Mouse (Mus musculus) frontal cortex, postnatal 36 days (tissue): ENCODE results near the gene Gna15.

Source experiments
- DNase-seq, 2 experiments: peaks; one replicate each; pipeline ENCODE4 v3.0.0; 2022; ENCODE audit warnings: low spot score in 2 of 2

Gna15 gene

DNA sequence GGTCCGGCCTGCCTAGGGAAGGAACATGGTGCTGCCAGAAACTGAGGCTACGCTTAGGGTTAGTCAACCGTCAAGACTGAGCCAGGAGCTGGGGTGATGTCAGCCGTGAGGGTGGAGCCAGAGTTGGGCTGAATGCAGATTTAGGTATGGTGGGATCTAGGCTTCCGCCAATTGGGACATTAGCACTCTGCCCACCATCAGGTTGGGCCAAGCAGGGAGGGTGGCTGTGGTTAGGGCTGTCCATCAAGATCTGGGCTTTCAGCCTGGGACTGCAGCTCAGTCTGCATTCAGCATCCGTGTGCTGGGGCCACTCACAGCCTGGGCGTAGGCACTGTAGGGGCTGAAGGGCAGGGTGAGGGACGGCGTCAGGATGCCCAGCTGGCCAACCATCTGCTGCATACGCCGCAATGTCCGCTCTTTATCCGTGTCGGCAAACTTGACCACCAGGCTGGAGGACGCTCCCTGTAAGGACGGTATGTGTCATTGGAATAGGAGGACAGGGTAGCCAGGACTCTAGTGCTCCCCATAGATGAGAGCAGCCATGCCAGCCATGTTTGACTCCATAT, 56.3 kb downstream of the Gna15 start:
- DNase-seq: no peak

DNA sequence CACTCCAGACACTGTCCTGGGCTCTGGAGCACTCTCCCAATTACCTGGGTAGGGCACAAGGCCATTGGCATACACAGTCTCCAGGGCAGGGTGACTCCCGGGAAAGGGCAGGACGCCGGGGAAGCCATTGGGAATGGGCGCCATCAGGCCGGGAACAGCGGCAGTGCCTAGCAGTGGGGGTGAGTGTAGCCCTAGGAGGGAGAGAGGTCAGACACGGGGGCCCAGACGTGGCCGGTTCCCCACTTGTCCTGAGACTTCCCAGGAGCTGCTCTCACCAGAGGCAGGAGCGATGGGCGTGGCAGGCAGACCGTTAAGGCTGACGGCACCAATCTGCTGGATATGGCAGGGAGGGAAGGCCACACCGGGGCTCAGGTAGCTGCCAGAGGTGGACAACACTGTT, 57.1 kb downstream of the Gna15 start:
- DNase-seq: no peak

DNA sequence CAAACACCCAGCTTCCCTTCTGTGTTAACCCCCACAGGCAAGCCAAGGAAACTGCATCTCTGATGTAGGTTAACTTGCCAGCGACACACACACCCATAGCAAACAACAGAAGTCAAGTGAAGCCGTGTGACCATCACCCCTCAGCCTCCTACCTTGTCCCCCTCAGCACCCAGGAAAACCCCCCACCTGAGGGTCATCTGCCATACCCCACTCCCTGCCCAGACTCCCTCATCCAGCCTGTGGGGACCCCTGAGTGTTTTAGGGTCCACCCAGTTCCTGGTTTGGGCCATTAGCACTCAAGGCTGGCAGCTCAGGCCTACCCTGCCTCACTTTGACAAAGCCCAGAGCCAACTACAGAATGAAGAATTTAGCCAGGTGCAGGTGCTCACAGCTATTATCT, 58.0 kb downstream of the Gna15 start:
- DNase-seq: no peak

DNA sequence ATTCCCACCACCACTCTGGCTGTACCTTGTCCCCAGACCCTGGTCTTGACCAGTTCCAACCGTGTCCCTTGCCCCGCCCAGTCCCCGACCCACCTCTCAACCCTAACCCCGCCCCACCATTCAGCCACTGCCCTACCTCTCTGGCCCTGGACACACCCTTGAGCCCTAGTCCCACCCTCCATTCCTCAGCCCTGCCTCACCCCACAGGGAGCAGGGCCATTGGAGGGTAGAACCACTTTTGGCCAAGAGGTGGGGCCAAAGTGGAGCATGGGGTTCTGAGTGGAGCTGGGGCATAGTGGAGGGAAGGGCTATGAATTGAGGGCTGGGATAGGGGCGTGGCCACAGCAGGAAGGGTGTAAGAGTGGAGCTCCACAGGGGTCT, 58.8 kb downstream of the Gna15 start:
- no peak for DNase-seq

DNA sequence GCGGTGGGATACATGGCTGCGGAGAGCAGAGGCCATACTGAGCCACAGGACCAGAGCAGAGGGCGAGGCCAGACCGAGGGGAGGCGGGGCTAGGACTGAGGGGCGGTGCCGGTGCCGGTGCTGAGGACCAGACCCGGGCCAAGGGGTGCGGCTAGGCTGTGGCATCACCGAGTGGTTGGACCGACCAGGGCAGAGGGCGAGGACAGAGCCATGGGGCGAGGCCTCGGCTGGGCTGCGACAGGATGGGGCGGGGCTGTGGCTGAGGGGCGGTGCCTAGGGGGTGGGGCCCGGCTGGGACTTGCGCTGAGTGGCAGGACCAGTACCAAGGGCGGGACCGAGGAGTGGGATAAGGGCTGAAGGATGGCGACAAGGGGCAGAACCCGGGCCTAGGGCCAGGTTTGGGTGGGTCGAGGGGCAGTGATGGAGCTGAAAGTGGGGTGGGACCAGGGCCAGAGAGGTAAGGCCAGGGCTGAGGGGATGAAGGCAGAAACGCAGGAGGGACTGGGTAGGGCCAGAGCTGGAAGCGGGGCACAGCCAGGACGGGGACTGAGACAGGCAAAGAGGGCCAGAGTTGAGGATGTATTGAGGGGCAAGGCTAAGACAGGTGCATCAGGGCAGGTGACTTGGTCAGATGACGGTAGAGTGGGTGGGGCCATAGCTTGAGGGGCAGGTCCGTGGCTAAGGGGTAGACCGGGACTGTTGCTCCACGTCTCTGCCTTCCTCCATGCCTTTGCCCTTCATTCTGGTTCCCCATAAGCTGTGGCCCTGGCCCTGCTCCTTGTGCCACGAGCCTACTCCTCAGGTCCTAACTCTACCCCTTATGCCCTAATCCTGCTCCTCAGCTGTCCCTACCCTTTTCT, 59.4 kb downstream of the Gna15 start:
- DNase-seq: no peak

DNA sequence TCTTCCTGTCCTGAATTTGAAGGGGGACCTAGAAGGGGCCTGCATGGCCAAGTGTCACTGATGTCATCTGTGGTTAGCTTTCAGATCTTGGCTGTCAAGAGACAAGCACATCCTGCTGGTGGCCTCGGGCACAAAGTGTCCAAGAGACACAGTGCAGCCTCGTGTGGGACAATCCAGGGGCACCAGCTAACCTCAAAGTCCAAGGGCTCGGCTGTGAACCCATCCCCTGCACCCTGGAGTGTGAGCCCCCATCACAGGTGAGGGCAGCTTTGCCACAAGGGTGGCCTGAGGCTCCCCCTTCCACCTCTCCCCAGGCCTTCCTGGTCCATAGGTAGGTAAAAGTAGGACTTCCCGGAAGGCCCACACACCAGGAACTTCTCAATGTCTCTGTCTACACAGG, 60.5 kb downstream of the Gna15 start:
- DNase-seq: no peak

DNA sequence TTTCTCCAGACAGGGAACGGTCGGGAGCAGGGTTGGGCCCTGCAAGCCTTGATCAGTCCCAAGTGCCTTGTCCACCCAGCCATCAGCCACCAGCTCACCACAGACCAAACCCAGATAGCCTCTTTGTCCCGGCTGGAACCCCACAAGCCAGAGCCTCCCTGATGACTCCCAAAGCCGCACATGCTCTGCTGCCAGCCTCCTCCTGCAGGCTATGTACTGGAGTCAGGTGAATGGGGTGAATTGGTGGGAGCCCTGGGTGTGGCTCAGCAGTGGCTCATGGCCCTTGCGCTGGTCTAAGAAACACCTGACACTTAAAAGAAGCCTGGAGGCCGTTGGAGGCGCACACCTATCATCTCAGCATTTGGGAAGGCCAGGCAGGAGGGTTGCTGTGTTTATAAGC, 61.1 kb downstream of the Gna15 start:
- no peak for DNase-seq

DNA sequence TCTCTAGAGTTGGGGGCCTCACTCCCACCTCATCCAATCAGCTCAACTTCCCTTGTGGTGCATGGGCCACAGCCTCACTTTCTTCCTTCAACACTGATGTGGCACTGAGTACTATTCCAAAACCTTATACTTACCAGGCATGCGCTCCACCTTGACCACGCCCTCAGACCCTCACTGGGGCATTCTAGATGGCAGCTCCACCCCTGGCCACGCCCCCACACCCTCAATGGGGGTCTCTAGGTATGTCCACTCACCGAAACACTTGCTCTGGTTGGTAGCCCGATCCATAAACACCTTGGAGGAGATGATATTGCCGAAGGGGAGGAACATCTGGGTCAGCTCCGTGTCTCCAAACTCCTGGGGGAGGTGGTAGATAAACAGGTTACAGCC, 61.6 kb downstream of the Gna15 start:
- DNase-seq: no peak

DNA sequence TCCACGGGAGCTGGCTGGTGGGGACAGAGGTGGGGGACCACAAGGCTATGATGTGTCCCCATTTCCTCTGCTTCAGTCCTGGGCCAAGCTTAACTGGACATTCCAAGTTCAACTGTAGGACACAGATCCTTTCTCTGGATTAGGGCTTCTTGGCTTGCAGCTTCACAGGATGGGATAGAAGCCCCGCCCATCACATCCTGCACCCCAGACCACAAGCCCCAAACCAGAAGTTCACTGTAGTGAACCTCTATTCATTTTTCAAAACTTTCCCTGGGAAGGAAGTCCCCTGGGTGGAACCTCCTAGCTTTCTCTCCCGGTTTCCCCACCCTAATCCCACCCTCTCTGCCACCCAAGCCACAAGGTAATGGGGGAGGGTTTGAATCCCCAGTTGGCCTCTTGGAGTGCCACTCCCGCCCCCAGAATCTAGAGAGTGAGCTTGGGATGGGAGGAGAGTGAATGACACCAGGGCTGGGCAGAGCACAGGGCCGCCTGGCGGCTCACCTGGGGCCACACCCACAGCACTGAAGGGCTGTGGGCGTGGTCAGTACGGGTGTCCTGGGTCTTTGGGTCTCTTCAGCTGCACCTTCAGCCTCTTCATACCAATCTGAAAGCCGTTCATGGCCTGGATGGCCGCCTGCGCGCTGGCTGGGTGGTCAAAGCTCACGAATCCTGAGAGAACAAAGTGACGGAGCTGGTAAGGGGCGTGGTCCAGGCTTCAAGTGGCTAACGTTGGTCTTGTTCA, 62.2 kb downstream of the Gna15 start:
- DNase-seq: no peak

DNA sequence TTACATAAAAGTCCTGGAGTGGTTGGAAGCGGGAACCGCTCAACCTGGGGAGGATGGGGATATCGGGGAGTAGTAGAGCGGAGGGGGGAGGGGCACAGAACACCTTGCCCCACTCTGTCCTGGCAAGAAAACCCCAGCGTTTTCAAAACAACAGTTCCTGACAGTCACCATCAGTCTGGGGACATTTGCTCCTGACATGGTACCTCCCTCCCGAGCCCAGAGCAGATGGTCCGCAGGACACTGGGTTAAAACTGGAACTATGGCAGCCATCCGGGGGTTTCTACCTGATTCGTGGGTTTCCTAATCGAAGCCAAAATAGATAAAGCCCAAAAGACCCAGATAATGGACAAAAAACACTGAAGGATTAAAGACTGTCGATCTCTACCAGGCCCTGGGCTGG, 63.1 kb downstream of the Gna15 start:
- no peak for DNase-seq

DNA sequence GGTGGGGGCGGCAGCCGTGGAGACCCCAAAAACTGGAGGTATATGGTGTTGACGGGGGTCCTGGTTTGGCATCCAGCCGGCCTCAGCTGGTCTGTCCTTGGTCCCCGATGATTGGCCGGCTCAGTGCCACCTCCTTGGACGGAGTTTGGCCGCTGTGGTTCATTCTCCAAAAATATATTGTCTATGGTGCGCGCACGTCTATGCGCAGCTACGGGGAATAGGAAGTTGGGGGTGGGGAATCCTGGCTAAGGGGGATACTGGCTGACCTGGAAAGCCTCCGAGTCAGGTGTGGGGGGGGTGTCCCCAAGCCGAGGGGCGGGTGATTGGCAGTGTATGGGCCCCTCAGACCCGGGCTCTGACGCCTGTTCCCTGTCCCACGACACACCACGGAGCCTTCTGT, 63.6 kb downstream of the Gna15 start:
- no peak for DNase-seq

DNA sequence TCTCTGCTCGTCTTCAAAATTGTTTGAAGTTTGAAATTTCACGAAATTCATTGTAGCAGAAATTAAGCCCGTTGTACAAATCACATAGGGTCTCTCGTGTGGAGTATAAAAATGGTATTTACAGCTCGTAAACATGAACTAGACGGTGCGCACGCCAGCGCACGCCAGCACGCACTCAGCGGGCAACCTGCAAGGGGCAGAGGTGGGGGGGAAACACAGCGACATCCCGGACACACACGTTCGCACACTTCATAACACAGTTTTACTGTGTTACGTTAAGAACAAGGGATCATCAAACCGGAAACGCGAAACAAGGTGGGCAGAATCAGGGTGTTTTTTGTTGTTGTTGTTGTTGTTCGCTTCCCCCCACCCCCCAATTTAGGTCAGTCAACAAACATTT, 64.6 kb downstream of the Gna15 start:
- DNase-seq: no peak

DNA sequence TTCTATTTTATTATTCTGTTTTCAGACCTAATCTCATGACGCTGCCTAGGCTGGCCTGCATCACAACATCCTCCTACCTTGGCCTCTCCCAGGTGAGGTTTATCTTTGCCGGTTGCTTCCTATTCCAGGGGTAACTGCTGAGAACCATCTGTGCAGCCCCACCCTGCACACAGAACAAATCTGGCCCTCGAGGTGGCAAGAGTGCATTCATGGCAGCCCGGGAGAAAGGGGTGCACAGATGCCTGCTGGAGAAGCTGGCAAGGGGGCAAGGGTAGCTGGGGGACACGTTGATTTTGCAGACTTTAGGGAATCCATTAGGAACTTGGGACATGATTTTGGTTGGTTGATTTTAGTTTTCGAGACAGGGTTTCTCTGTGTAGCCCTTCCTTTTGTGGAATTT, 65.8 kb downstream of the Gna15 start:
- DNase-seq: no peak

DNA sequence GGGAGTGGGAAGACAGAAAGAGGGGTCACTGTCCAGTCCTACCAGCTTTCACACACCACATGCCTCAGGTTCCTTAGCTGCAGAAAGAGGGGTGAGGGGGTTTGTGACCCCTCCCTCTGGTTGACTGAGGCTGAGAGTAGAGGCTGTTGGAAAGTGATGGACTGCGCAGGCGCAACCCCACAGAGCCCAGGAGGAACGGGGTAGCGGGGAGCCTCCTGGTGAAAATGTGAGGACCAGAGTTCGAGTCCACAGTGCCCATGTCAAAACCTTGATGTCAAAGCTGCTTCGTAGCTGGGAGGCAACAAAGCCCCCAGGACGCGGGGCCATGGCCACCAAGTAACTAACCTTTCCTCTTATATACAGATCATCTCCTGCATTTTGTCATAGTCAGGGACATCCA, 66.4 kb downstream of the Gna15 start:
- peak in 1 of 2 experiments; percentile 4 for DNase-seq

DNA sequence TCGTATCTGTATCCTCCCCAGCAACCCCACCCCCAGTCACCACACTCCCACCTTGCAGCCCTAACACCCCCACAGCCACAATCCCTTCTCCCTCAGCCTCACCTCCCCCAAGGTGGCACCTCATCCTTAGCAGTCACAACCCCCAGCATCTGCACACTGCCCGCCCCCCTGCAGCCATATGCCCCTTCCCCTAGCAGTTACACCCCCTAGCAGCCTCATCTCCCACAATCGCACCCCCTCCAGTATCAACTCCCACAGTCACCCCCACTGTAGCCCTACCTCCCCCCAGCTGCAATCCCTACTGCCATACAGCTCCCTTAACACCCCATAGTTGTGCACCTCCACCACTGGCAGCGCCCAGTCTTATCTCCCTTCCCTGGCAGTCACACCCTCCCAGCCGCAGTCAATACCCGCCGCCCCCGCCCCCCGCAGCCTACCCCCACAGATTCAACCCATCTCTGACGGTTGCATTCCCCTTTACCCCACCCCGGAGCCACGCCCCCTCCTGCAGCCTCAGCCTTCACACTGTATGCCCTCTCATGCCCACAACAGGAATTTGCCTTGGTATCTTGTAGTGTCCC, 67.0 kb downstream of the Gna15 start:
- no peak for DNase-seq

DNA sequence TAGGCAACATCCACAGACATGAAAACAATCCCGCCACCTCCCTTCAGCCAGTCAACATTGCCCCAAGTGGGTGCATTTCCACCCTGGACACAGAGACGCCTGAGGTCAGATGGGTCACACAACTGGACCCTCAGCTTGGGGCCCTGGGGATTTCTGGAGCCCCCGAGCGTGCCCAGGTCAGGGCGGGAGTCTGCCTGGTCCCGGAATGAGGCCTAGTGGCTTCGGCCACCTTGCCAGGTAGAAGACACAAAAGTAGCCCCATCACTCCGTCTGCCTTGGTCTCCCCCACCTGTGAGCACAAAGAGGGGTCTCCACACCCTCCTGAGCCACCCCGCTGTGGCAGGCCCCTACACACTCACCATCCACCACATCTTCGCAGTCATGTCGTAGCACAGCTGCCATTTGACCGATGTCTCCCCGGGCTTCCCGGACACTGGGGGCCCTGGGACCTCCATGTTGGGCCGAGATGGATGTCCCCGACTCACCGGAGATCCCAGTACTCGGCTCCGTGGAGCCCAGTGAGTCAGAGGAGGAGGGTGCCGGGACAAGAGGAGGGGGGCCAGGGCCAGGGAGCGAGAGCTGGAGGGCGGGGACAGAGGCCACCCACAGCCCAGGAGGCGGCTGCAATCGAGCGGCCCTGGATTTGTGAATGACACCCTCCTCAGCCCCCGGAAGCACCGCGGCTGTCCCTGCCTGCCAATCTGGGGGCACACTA, 68.7 kb downstream of the Gna15 start, which contains the start of gene Nfic:
Gene Nfic, minus strand, starts transcription at position 455 of the 715 bp plus-strand sequence.
- no peak for DNase-seq

DNA sequence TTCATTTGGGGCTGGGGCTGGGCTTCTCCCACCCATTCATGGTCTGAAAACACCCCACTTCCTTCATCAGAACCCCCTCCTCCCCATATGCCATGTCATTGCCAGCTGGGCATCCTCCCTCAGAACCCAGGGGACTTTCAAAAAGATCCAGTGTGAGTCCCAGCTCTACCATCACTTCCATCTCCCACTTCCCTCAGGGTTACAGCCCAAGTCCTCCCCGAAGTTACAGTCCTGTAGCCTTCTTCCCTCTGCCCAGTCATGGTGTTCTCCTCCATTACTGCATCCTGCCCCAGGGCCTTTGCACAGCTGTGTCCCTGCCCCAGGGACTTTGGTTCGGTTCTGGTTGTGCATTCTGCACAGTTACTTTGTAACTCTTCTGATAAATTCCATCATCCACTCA, 69.9 kb downstream of the Gna15 start:
- no peak for DNase-seq

DNA sequence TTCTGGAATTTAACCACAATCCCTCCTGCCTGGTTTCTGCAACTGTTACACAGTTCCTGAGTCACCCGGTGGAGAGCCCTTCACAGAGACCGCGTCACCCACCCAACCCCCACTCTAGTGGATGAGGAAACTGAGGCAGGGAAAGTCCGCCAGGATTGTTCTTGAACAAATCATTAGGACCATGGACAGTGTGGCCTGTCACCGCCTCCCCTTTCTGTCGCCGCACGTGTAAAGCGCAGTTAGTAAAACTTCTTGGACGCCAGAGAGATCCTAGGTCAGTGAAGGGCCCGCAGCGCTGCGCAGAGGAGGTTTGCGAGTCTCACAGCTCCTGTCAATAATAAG, 71.1 kb downstream of the Gna15 start:
- no peak for DNase-seq
